Mouse (Mus musculus) stomach, embryonic 15.5 days (tissue): Measurements from ENCODE around the gene Stk32c. TPM values are rescaled to one million over a fixed set of nuclear protein-coding genes. Genes with fewer than 3 reads are reported as not detected.

ENCODE experiments used
- ATAC-seq: fragments of 200-750 bp; cut with Nextera tagmentation; 2 replicates; pipeline ENCODE4 v1.8.0; 2017; ENCODE audit warnings: low read depth, moderate number of reproducible peaks, moderate TSS enrichment; ENCODE audit not compliant: insufficient read depth, low FRiP score
- H3K27ac ChIP-seq: fragments of 300-500 bp; sonication (generic); 2 replicates; pipeline ENCODE4 v1.5.1; 2015; ENCODE audit warnings: mild to moderate bottlenecking, inconsistent platforms
- H3K27me3 ChIP-seq: fragments of 300-500 bp; sonication (generic); replicated peaks from 2 replicates; pipeline ENCODE4 v1.6.1; 2015; ENCODE audit warnings: inconsistent platforms
- H3K36me3 ChIP-seq: fragments of 300-500 bp; sonication (generic); 2 replicates; pipeline ENCODE4 v1.6.1; 2015; ENCODE audit warnings: inconsistent platforms
- H3K4me1 ChIP-seq: fragments of 300-500 bp; sonication (generic); 2 replicates; pipeline ENCODE4 v1.6.1; 2015; ENCODE audit warnings: inconsistent platforms
- H3K4me2 ChIP-seq: fragments of 300-500 bp; sonication (generic); 2 replicates; pipeline ENCODE4 v1.6.1; 2015; ENCODE audit warnings: mild to moderate bottlenecking, inconsistent platforms
- H3K4me3 ChIP-seq: fragments of 300-500 bp; sonication (generic); replicated peaks from 2 replicates; pipeline ENCODE4 v1.5.1; 2015; ENCODE audit warnings: inconsistent platforms
- H3K9ac ChIP-seq: fragments of 300-500 bp; sonication (generic); 2 replicates; pipeline ENCODE4 v1.6.1; 2015; ENCODE audit warnings: inconsistent platforms
- H3K9me3 ChIP-seq: fragments of 300-500 bp; sonication (generic); 2 replicates; pipeline ENCODE4 v1.6.1; 2016; ENCODE audit warnings: inconsistent platforms
- WGBS: fragments of 180-500 bp; shearing (Covaris S2); methylation state at CpG from one replicate; pipeline ENCODE4 v1.1.7; 2015; 5-methylcytosine and 5-hydroxymethylcytosine counted together
- polyA plus RNA-seq: library from polyadenylated mRNA; unstranded; fragments of >200 nt; fragmentation: Nextera tagmentation; extraction: Ambion mirVana; gene quantifications from 2 replicates; pipeline ENCODE4 v1.2.1, GENCODE M21; 2015

Stk32c gene
- polyA plus RNA-seq, 1 experiment from 2014 or later, result 0.23 TPM

- H3K9ac ChIP-seq, result peak overlapping the region; percentile 53; the same call in 1 of the 2 replicates
- no peaks in the 10 kb centered on the region for H3K9me3 ChIP-seq
- peak overlapping the region; percentile 60 for H3K4me3 ChIP-seq
- H3K4me2 ChIP-seq, result peak overlapping the region; percentile 84
- H3K4me1 ChIP-seq, result peaks cover 52% of the 10 kb centered on the region
- no peaks in the 10 kb centered on the region for H3K27me3 ChIP-seq
- no peaks in the 10 kb centered on the region for H3K36me3 ChIP-seq
- peak; percentile 21; the same call in 1 of the 2 replicates for ATAC-seq
- 11% methylated on average over 38 of the region's 38 CpGs for WGBS
- H3K27ac ChIP-seq, result peak overlapping the region; percentile 94
Measured at GRCm38 (mm10) chr7:139246931-139247880, 34.1 kb upstream of the Stk32c start.

GRCm38 (mm10) chr7:139246086-139246485, 33.0 kb upstream of the Stk32c start:
- 47% methylated on average over 5 of the region's 5 CpGs for WGBS
- Histone ChIP-seq H3K4me1 (peaks cover 40% of the 10 kb centered on the region), H3K27ac (peak overlapping the region; percentile 94; the same call in 1 of the 2 replicates), H3K9ac (no peak overlapping the region), H3K36me3 (no peaks in the 10 kb centered on the region), H3K4me2 (no peak overlapping the region), H3K4me3 (no peak overlapping the region), H3K9me3 (no peaks in the 10 kb centered on the region), H3K27me3 (no peaks in the 10 kb centered on the region)
- ATAC-seq, result no peak

- no peak overlapping the region for H3K4me3 ChIP-seq
- H3K4me1 ChIP-seq, result peaks cover 15% of the 10 kb centered on the region
- 58% methylated on average over 3 of the region's 3 CpGs for WGBS
- no peak overlapping the region for H3K27ac ChIP-seq
- H3K36me3 ChIP-seq, result no peaks in the 10 kb centered on the region
- H3K4me2 ChIP-seq, result no peak overlapping the region
- H3K9ac ChIP-seq, result no peak overlapping the region
- ATAC-seq, result no peak
- no peaks in the 10 kb centered on the region for H3K9me3 ChIP-seq
- no peaks in the 10 kb centered on the region for H3K27me3 ChIP-seq
Measured at GRCm38 (mm10) chr7:139239432-139239831, 26.3 kb upstream of the Stk32c start.

- 79% methylated on average over 12 of the region's 12 CpGs for WGBS
- ATAC-seq, result no peak
- no peak overlapping the region for H3K4me2 ChIP-seq
- H3K27ac ChIP-seq, result no peak overlapping the region
- H3K27me3 ChIP-seq, result no peaks in the 10 kb centered on the region
- no peak overlapping the region for H3K4me3 ChIP-seq
- peaks cover 25% of the 10 kb centered on the region for H3K4me1 ChIP-seq
- no peak overlapping the region for H3K9ac ChIP-seq
- no peaks in the 10 kb centered on the region for H3K9me3 ChIP-seq
- no peaks in the 10 kb centered on the region for H3K36me3 ChIP-seq
Measured at GRCm38 (mm10) chr7:139235651-139236358, 22.7 kb upstream of the Stk32c start.

- no peaks in the 10 kb centered on the region for H3K9me3 ChIP-seq
- no peak overlapping the region for H3K4me3 ChIP-seq
- peaks cover 25% of the 10 kb centered on the region for H3K4me1 ChIP-seq
- 13% methylated on average over 18 of the region's 18 CpGs for WGBS
- peak overlapping the region; percentile 63 for H3K27ac ChIP-seq
- ATAC-seq, result peak; percentile 52
- no peaks in the 10 kb centered on the region for H3K27me3 ChIP-seq
- H3K9ac ChIP-seq, result no peak overlapping the region
- no peaks in the 10 kb centered on the region for H3K36me3 ChIP-seq
- peak overlapping the region; percentile 36 for H3K4me2 ChIP-seq
Measured at GRCm38 (mm10) chr7:139234426-139235188, 21.5 kb upstream of the Stk32c start.

GRCm38 (mm10) chr7:139233714-139234113, 20.6 kb upstream of the Stk32c start:
- peak; percentile 70 for ATAC-seq
- Histone ChIP-seq H3K27ac (peak overlapping the region; percentile 63), H3K4me2 (no peak overlapping the region), H3K9me3 (no peaks in the 10 kb centered on the region), H3K4me3 (no peak overlapping the region), H3K27me3 (no peaks in the 10 kb centered on the region), H3K9ac (no peak overlapping the region), H3K36me3 (no peaks in the 10 kb centered on the region), H3K4me1 (peaks cover 25% of the 10 kb centered on the region)
- WGBS, result under 1% methylated on average over 7 of the region's 7 CpGs

- Histone ChIP-seq H3K36me3 (no peaks in the 10 kb centered on the region), H3K4me1 (peaks cover 17% of the 10 kb centered on the region)
- WGBS, result 69% methylated on average over 12 of the region's 12 CpGs
Measured at GRCm38 (mm10) chr7:139230241-139230640, 17.1 kb upstream of the Stk32c start.

GRCm38 (mm10) chr7:139229837-139230236, 16.7 kb upstream of the Stk32c start:
- H3K4me2 ChIP-seq, result no peak overlapping the region
- peaks cover 13% of the 10 kb centered on the region for H3K4me1 ChIP-seq
- no peaks in the 10 kb centered on the region for H3K36me3 ChIP-seq
- H3K27me3 ChIP-seq, result no peaks in the 10 kb centered on the region
- H3K9me3 ChIP-seq, result no peaks in the 10 kb centered on the region
- no peak overlapping the region for H3K9ac ChIP-seq
- WGBS, result 71% methylated on average over 5 of the region's 5 CpGs
- H3K27ac ChIP-seq, result no peak overlapping the region
- H3K4me3 ChIP-seq, result no peak overlapping the region
- ATAC-seq, result no peak

More at GRCm38 (mm10) chr7:139230241-139230640, 17.1 kb upstream of the Stk32c start:
- no peak for ATAC-seq
- H3K9me3 ChIP-seq, result no peaks in the 10 kb centered on the region
- no peak overlapping the region for H3K4me3 ChIP-seq
- no peak overlapping the region for H3K9ac ChIP-seq
- H3K27ac ChIP-seq, result no peak overlapping the region
- H3K27me3 ChIP-seq, result no peaks in the 10 kb centered on the region
- H3K4me2 ChIP-seq, result no peak overlapping the region

- Histone ChIP-seq H3K9me3 (no peaks in the 10 kb centered on the region), H3K27ac (no peak overlapping the region), H3K4me3 (no peak overlapping the region), H3K9ac (no peak overlapping the region), H3K36me3 (no peaks in the 10 kb centered on the region), H3K4me2 (no peak overlapping the region), H3K4me1 (peaks cover 3% of the 10 kb centered on the region; the same call in 1 of the 2 replicates), H3K27me3 (no peaks in the 10 kb centered on the region)
- no peak for ATAC-seq
- 58% methylated on average over 6 of the region's 6 CpGs for WGBS
Measured at GRCm38 (mm10) chr7:139228447-139229171, 15.5 kb upstream of the Stk32c start.

- Histone ChIP-seq H3K4me1 (no peaks in the 10 kb centered on the region), H3K4me3 (no peak overlapping the region), H3K27ac (no peak overlapping the region), H3K4me2 (no peak overlapping the region), H3K9me3 (no peaks in the 10 kb centered on the region), H3K27me3 (no peaks in the 10 kb centered on the region), H3K36me3 (no peaks in the 10 kb centered on the region), H3K9ac (no peak overlapping the region)
- ATAC-seq, result no peak
- 79% methylated on average over 7 of the region's 7 CpGs for WGBS
Measured at GRCm38 (mm10) chr7:139226416-139226815, 13.3 kb upstream of the Stk32c start.

GRCm38 (mm10) chr7:139224725-139225124, 11.6 kb upstream of the Stk32c start:
- Histone ChIP-seq H3K4me2 (no peak overlapping the region), H3K36me3 (no peaks in the 10 kb centered on the region), H3K9ac (no peak overlapping the region), H3K9me3 (no peaks in the 10 kb centered on the region), H3K27ac (no peak overlapping the region), H3K4me3 (no peak overlapping the region), H3K27me3 (no peaks in the 10 kb centered on the region), H3K4me1 (0 out of 2 replicates have a peak, but pooled peaks cover 2% of the 10 kb centered on the region)
- 54% methylated on average over 8 of the region's 8 CpGs for WGBS
- ATAC-seq, result no peak
